Mouse (Mus musculus) embryonic fibroblast, embryonic 13.5 days (primary cell): ENCODE results near the gene Btn2a2. TPM values are rescaled to one million over a fixed set of nuclear protein-coding genes. Genes with fewer than 3 reads are reported as not detected.
A peak's percentile ranks its signal among the peaks of the same experiment; 100 is the strongest.
"Not testable (repeated sequence)": the region's sequence is repeated elsewhere in the genome, so short reads cannot be mapped to it uniquely, and the experiment has no call there.

ENCODE experiments used
- H3K27ac ChIP-seq: 2 replicates; pipeline ENCODE4 v1.5.1; 2012; ENCODE audit warnings: low read length, control low read depth, inconsistent platforms; ENCODE audit not compliant: insufficient read depth
- H3K4me1 ChIP-seq: 2 replicates; pipeline ENCODE4 v1.6.1; 2011; ENCODE audit warnings: low read length; ENCODE audit not compliant: control insufficient read depth, insufficient read depth
- H3K4me3 ChIP-seq: 2 replicates; pipeline ENCODE4 v1.5.1; 2011; ENCODE audit warnings: mild to moderate bottlenecking, control low read depth, low read length; ENCODE audit not compliant: insufficient read depth
- CTCF ChIP-seq: IDR thresholded peaks from 2 replicates; pipeline ENCODE4 v1.5.1; 2011; ENCODE audit warnings: mild to moderate bottlenecking, control low read depth, low read length, moderate library complexity, borderline replicate concordance; ENCODE audit not compliant: insufficient read depth
- POLR2A ChIP-seq: IDR thresholded peaks from 2 replicates; pipeline ENCODE4 v1.6.1; 2011; ENCODE audit warnings: low read depth, mild to moderate bottlenecking, control low read depth, low read length, moderate library complexity
- polyA plus RNA-seq: library from polyadenylated mRNA; stranded (reverse); fragments of >200 nt; gene quantifications from 2 replicates; pipeline ENCODE4 v1.2.4, GENCODE M21; 2011; ENCODE audit warnings: low read depth; ENCODE audit not compliant: missing spikeins, insufficient read length

Gene Btn2a2
- not detected in 2 replicates for polyA plus RNA-seq

DNA sequence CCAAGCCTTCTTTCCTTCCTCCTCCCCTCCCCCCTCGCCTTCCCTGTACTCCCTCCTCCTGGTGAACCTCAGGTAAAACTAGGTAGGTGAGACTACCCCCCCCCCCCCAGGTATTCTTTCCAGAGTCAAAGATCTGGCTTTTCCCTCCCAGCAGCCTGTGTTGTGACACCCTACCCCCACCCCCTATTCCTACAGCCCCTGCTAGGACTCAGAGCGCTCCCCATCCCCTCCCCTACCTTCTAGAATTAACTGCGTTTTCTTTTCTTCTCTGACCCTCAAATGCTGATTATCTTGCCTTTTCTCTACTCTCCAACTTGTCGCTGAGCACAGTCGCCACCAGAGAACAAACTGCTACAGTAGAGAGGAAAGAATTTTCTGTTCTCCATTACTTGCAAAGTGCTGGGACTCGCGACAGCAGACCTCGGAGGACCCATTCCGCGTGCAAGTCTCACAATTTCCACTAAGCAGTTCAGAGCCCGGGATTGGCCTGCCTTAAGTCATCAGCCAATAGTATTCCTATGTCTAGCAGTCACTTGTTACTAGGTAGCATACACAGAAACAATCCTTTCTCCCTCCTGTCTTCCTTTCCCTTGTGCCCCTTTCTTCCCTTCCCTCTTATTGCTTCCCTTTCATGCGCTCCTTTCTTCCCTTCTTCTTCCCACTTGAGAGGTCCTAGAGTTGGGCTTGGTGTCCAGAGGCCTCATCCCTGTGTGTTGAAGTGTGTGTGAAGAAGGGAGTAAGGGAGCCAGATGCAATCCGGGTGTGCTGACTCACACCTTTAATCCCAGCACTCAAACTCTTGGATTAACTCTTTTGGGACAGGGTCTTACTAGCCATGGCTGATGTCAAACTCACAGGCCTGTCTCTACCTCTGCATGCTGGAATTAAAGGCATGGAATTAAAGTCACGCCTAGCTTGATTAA is at the start of gene Btn2a2:
TSS of gene Btn2a2 (minus strand) at position 458 of the 923 bp plus-strand sequence.
- TF ChIP-seq CTCF (no peak), POLR2A (no peak)
- Histone ChIP-seq H3K4me3 (peak within 1 kb of the TSS; percentile 36), H3K27ac (no peak within 1 kb of the TSS)

DNA sequence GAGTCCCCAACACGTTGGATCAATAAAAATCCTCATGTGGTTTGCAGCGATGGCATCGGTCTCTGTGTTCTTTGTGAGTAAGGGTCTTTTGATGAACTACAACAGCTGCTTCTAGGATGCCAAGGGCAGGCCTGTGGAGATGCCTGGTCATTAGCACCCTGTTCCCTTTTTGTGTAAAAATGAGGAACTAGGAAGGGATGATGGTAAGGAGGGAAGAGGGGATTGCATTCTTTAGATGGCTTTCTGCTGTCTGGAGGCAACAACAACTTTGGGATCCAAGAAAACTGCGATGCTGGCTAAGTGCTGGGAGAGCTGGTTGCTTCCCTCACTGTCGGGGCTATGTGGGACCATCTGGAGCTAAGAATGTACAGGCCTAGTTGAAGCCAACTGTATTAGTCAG is 49.6 kb upstream of the Btn2a2 start:
- no peak for TF ChIP-seq CTCF
- TF ChIP-seq POLR2A, result no peak
- Histone ChIP-seq H3K4me1 (peaks cover 3% of the 10 kb centered on the region), H3K4me3 (no peak overlapping the region), H3K27ac (0 out of 2 replicates have a peak overlapping the region, but pooled peaks have one; percentile 17)

More for the DNA sequence above, at the start of gene Btn2a2:
- H3K4me1 ChIP-seq, result no peaks in the 10 kb centered on the region; the same call in 1 of the 2 replicates

DNA sequence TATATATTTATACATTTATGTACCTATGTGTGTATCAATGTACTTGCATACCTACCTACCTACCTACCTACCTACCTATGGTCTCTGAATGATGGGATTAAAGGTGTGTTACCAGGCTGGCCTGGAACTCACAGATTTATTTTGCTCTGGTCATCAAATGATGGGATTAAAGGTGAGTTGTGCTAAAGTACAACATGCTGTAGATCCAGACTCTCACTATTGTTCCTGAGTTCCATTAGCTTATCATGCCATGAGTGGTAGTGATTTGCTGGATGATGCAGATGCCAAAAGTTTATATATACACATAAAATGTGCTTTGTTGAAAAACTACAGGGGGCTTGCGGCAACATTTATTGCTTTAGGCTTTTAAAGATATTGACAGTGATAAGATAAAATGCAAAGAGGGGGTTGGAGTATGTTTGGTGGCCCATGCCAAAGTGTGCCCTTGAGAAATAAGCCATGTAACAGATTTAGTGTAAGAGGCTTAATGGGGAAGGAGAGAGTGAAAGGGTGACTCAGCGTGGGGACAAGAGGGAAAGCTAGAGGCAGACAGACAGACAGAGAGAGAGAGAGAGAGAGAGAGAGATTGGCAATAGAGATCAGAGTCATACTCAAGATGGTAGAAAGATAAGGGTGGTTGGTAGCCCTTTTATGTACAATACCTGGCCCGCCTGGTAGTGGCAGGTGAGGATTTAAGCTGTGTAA is 48.5 kb upstream of the Btn2a2 start:
- no peak for TF ChIP-seq CTCF
- no peak for TF ChIP-seq POLR2A
- peaks cover 3% of the 10 kb centered on the region for H3K4me1 ChIP-seq
- H3K4me3 ChIP-seq, result peak overlapping the region; percentile 47
- peak overlapping the region; percentile 17; the same call in 1 of the 2 replicates for H3K27ac ChIP-seq

DNA sequence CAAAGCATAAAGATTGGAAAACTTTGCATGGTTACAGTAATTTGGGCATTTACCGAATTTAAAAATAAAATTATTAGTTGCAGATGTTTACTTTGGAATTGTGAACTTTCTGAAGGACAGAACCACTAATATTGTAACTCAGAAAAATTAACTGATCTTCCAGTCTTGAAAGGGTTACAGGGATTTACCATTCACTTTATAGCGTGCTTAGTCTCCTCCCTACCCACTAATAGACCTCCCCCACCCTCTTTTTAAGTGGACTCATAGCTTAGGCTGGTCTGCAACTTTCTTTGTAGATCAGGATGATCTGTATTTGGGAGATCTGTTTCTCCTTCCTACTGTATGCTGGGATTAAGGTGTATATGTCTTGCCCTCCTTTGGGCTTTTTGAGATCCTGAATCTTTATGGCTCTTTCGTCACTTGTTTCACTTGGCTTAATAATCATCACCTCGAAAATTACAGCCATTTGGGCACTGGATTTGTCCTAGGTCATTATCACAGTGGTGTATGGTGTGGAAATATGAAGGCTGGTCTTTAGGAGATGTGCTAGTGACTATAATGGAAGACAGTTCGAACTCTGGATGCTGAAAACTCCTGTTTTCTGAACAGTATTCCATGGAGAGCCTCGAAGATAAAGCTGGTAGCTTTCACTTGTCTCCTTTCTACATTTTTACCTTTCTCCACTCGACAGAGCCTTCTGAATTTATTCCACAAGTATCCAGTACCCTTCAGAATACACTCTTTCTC is 47.6 kb upstream of the Btn2a2 start:
- H3K27ac ChIP-seq, result peak overlapping the region; percentile 87
- TF ChIP-seq POLR2A (peak; percentile 62; the same call in 1 of the 2 replicates), CTCF (no peak)
- peaks cover 3% of the 10 kb centered on the region for H3K4me1 ChIP-seq
- H3K4me3 ChIP-seq, result peak overlapping the region; percentile 72

DNA sequence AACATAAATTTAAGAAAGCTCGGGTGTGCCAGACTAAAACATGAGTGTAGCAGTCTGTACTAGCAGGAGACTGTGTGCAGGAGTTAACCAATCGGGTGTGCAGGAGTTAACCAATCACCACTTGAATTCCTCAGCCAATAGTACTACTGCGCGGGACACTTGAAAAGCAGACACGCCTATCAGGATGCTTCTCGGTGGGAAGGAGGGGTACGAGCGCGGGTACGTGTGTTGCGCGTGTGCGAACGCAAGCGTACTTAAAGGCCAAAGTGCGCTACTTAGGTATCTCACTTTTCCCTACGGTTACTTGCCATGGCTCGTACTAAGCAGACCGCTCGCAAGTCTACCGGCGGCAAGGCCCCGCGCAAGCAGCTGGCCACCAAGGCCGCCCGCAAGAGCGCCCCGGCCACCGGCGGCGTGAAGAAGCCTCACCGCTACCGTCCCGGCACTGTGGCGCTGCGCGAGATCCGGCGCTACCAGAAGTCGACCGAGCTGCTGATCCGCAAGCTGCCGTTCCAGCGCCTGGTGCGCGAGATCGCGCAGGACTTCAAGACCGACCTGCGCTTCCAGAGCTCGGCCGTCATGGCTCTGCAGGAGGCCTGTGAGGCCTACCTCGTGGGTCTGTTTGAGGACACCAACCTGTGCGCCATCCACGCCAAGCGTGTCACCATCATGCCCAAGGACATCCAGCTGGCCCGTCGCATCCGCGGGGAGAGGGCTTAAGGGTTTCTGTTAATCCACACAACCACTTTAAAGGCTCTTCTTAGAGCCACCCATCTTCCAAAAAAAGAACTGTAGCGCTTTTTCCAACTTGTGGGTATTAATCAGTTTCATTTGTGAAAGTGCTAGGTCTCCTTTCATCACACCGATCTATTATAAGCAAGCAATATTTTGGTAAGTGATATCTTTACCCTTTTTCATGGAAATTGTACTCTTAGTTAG is 46.7 kb upstream of the Btn2a2 start, which contains the start of gene Hist1h3g:
TSS of gene Hist1h3g (plus strand) at position 286 of the 939 bp plus-strand sequence.
- peak; percentile 94 for TF ChIP-seq POLR2A
- Histone ChIP-seq H3K27ac (peak within 1 kb of the TSS; percentile 93), H3K4me3 (peak within 1 kb of the TSS; percentile 77)
- H3K4me1 ChIP-seq, result not testable (repeated sequence)

DNA sequence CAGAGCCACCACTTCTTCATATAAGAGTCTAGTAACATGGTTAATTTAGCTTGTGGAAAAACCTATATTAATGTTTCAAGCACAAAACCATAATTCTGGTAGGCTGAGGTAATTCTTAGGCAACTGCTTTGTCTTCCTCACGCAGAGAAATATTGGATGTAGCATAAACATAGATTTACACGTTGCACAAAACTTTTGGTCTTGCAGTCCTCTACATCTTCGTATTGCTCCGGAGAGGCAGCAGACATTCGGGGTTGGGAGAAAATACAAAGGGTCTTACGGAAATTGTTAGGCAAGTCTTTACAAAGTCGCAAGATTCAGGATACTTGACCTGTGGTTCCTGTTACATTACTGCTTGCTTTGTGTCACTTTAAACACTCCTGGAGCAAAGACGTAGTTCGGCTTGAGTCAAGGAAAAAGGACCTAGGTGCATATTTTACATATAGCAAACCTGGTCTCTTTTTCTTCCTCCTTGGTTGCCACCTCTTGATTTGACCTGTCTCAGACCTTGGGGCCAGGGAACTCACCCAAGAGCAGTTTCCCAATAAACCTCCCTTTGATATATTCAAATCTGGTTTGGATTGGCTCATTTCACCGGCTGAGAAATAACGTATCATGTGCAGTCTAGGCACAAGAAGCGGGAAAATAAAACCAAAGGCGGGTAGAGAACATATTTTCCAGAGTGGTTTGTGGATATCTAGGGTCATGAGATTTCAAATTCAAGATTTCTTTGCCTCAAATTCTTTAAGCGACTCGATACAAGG is 45.9 kb upstream of the Btn2a2 start:
- peaks cover 3% of the 10 kb centered on the region for H3K4me1 ChIP-seq
- H3K27ac ChIP-seq, result peak overlapping the region; percentile 93
- TF ChIP-seq POLR2A, result peak; percentile 77; the same call in 1 of the 2 replicates
- TF ChIP-seq CTCF, result no peak
- H3K4me3 ChIP-seq, result peak overlapping the region; percentile 77

DNA sequence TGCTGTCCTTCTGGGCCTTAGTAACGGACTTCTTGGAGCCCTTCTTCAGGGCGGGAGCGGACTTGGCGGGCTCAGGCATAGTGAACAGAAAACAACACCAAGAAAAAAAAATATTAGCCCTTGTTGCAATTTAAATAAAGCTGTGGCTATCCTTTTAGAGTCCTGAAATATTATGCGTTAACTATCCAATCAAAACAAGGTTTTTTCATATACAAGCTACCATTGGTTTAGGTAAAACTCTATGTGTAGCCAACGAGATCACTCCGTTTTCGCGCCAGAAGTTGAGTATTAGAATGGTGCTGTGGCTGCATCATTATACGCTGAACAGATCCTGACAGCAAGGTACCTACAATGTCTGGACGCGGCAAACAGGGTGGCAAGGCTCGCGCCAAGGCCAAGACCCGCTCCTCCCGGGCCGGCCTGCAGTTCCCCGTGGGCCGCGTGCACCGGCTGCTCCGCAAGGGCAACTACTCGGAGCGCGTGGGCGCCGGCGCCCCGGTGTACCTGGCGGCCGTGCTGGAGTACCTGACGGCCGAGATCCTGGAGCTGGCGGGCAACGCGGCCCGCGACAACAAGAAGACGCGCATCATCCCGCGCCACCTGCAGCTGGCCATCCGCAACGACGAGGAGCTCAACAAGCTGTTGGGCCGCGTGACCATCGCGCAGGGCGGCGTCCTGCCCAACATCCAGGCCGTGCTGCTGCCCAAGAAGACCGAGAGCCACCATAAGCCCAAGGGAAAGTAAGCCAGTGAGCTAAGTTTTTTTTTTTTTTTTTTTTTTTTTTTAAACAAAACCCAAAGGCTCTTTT is 45.1 kb upstream of the Btn2a2 start, which contains the start of gene Hist1h2af:
TSS of gene Hist1h2af (plus strand) at position 347 of the 808 bp plus-strand sequence.
- Histone ChIP-seq H3K4me3 (peak within 1 kb of the TSS; percentile 77), H3K27ac (peak within 1 kb of the TSS; percentile 93)
- TF ChIP-seq POLR2A, result peak; percentile 67
- H3K4me1 ChIP-seq, result not testable (repeated sequence)
